Mouse (Mus musculus) embryonic facial prominence, embryonic 12.5 days (tissue): ENCODE data around the gene Nme3. TPM values are rescaled to one million over a fixed set of nuclear protein-coding genes. Genes with fewer than 3 reads are reported as not detected.
A peak's percentile ranks its signal among the peaks of the same experiment; 100 is the strongest.

ENCODE experiments used
- ATAC-seq: fragments of 200-750 bp; cut with Nextera tagmentation; 2 replicates; pipeline ENCODE4 v1.8.0; 2017; ENCODE audit not compliant: insufficient number of reproducible peaks, insufficient read depth, low FRiP score, low TSS enrichment
- H3K27ac ChIP-seq: fragments of 300-500 bp; sonication (generic); 2 replicates; pipeline ENCODE4 v1.5.1; 2016; ENCODE audit warnings: mild to moderate bottlenecking
- H3K27me3 ChIP-seq: fragments of 300-500 bp; sonication (generic); 2 replicates; pipeline ENCODE4 v1.6.1; 2016; ENCODE audit warnings: mild to moderate bottlenecking, moderate library complexity
- H3K36me3 ChIP-seq: fragments of 300-500 bp; sonication (generic); 2 replicates; pipeline ENCODE4 v1.6.1; 2016; ENCODE audit warnings: mild to moderate bottlenecking
- H3K4me1 ChIP-seq: fragments of 300-500 bp; sonication (generic); 2 replicates; pipeline ENCODE4 v1.6.1; 2016
- H3K4me2 ChIP-seq: fragments of 300-500 bp; sonication (generic); replicated peaks from 2 replicates; pipeline ENCODE4 v1.6.1; 2016; ENCODE audit warnings: mild to moderate bottlenecking, moderate library complexity
- H3K4me3 ChIP-seq: fragments of 300-500 bp; sonication (generic); 2 replicates; pipeline ENCODE4 v1.5.1; 2016; ENCODE audit warnings: mild to moderate bottlenecking
- H3K9ac ChIP-seq: fragments of 300-500 bp; sonication (generic); 2 replicates; pipeline ENCODE4 v1.6.1; 2016; ENCODE audit warnings: mild to moderate bottlenecking, moderate library complexity
- H3K9me3 ChIP-seq: fragments of 300-500 bp; sonication (generic); 2 replicates; pipeline ENCODE4 v1.6.1; 2016; ENCODE audit warnings: mild to moderate bottlenecking, moderate library complexity
- WGBS: fragments of 180-500 bp; shearing (Covaris S2); methylation state at CpG from one replicate; pipeline ENCODE4 v1.1.7; 2016; 5-methylcytosine and 5-hydroxymethylcytosine counted together
- polyA plus RNA-seq: library from polyadenylated mRNA; unstranded; fragments of >200 nt; fragmentation: Nextera tagmentation; extraction: Ambion mirVana; gene quantifications from 2 replicates; pipeline ENCODE4 v1.2.1, GENCODE M21; 2016

Nme3 gene
- polyA plus RNA-seq, 1 experiment from 2014 or later, result 44.8 TPM

- Histone ChIP-seq H3K4me3 (no peak overlapping the region), H3K4me1 (no peaks in the 10 kb centered on the region), H3K27ac (no peak overlapping the region), H3K9ac (no peak overlapping the region), H3K36me3 (peaks cover 41% of the 10 kb centered on the region; the same call in 1 of the 2 replicates), H3K27me3 (no peaks in the 10 kb centered on the region), H3K9me3 (no peaks in the 10 kb centered on the region), H3K4me2 (no peak overlapping the region)
- no peak for ATAC-seq
- 89% methylated on average over 8 of the region's 8 CpGs for WGBS
Measured at GRCm38 (mm10) chr17:24860076-24860475, 36.2 kb upstream of the Nme3 start.

- peaks cover 40% of the 10 kb centered on the region; the same call in 1 of the 2 replicates for H3K36me3 ChIP-seq
- H3K4me3 ChIP-seq, result no peak overlapping the region
- no peak overlapping the region for H3K4me2 ChIP-seq
- 88% methylated on average over 3 of the region's 3 CpGs for WGBS
- no peak overlapping the region for H3K9ac ChIP-seq
- ATAC-seq, result no peak
- H3K4me1 ChIP-seq, result no peaks in the 10 kb centered on the region
- no peak overlapping the region for H3K27ac ChIP-seq
- H3K27me3 ChIP-seq, result no peaks in the 10 kb centered on the region
- H3K9me3 ChIP-seq, result no peaks in the 10 kb centered on the region
Measured at GRCm38 (mm10) chr17:24861785-24862184, 34.5 kb upstream of the Nme3 start.

- Histone ChIP-seq H3K27me3 (no peaks in the 10 kb centered on the region), H3K4me2 (no peak within 1 kb of the TSS), H3K9ac (no peak within 1 kb of the TSS), H3K36me3 (peaks cover 28% of the 10 kb centered on the region; the same call in 1 of the 2 replicates), H3K4me3 (no peak within 1 kb of the TSS), H3K9me3 (no peaks in the 10 kb centered on the region), H3K27ac (no peak within 1 kb of the TSS), H3K4me1 (no peaks in the 10 kb centered on the region)
- no peak for ATAC-seq
- WGBS, result 88% methylated on average over 8 of the region's 8 CpGs
Measured at GRCm38 (mm10) chr17:24865776-24866175, 30.5 kb upstream of the Nme3 start, which contains the start of gene Igfals. TSS of gene Igfals (plus strand) at chr17:24865997.

GRCm38 (mm10) chr17:24867914-24868313 is 28.4 kb upstream of the Nme3 start:
- no peaks in the 10 kb centered on the region for H3K9me3 ChIP-seq
- no peak for ATAC-seq
- no peak overlapping the region for H3K4me3 ChIP-seq
- no peaks in the 10 kb centered on the region for H3K4me1 ChIP-seq
- H3K4me2 ChIP-seq, result no peak overlapping the region
- 91% methylated on average over 10 of the region's 10 CpGs for WGBS
- no peak overlapping the region for H3K9ac ChIP-seq
- no peak overlapping the region for H3K27ac ChIP-seq
- no peaks in the 10 kb centered on the region for H3K27me3 ChIP-seq
- peaks cover 11% of the 10 kb centered on the region; the same call in 1 of the 2 replicates for H3K36me3 ChIP-seq

GRCm38 (mm10) chr17:24873695-24874404 is 22.4 kb upstream of the Nme3 start:
- ATAC-seq, result no peak
- H3K9ac ChIP-seq, result no peak overlapping the region
- no peak overlapping the region for H3K4me2 ChIP-seq
- H3K9me3 ChIP-seq, result no peaks in the 10 kb centered on the region
- no peaks in the 10 kb centered on the region for H3K36me3 ChIP-seq
- no peaks in the 10 kb centered on the region for H3K27me3 ChIP-seq
- H3K4me1 ChIP-seq, result no peaks in the 10 kb centered on the region; the same call in 1 of the 2 replicates
- H3K4me3 ChIP-seq, result no peak overlapping the region
- H3K27ac ChIP-seq, result no peak overlapping the region
- WGBS, result 48% methylated on average over 4 of the region's 4 CpGs

GRCm38 (mm10) chr17:24874405-24874745 is 21.9 kb upstream of the Nme3 start:
- no peaks in the 10 kb centered on the region for H3K27me3 ChIP-seq
- H3K4me2 ChIP-seq, result no peak overlapping the region
- no peak overlapping the region for H3K9ac ChIP-seq
- WGBS, result 58% methylated on average over 1 of the region's 1 CpGs
- no peaks in the 10 kb centered on the region; the same call in 1 of the 2 replicates for H3K4me1 ChIP-seq
- no peak overlapping the region for H3K27ac ChIP-seq
- H3K36me3 ChIP-seq, result no peaks in the 10 kb centered on the region
- H3K4me3 ChIP-seq, result no peak overlapping the region
- ATAC-seq, result no peak
- no peaks in the 10 kb centered on the region for H3K9me3 ChIP-seq

GRCm38 (mm10) chr17:24874989-24875388 is 21.3 kb upstream of the Nme3 start:
- no peaks in the 10 kb centered on the region for H3K9me3 ChIP-seq
- WGBS, result 80% methylated on average over 8 of the region's 8 CpGs
- no peaks in the 10 kb centered on the region for H3K36me3 ChIP-seq
- no peak overlapping the region for H3K27ac ChIP-seq
- no peaks in the 10 kb centered on the region for H3K27me3 ChIP-seq
- no peak overlapping the region for H3K9ac ChIP-seq
- H3K4me1 ChIP-seq, result no peaks in the 10 kb centered on the region; the same call in 1 of the 2 replicates
- H3K4me3 ChIP-seq, result no peak overlapping the region
- no peak overlapping the region for H3K4me2 ChIP-seq
- no peak for ATAC-seq

- Histone ChIP-seq H3K9me3 (no peaks in the 10 kb centered on the region), H3K4me1 (peaks cover 3% of the 10 kb centered on the region; the same call in 1 of the 2 replicates), H3K9ac (peak overlapping the region; percentile 31), H3K4me3 (no peak overlapping the region), H3K27me3 (no peaks in the 10 kb centered on the region), H3K36me3 (peaks cover 3% of the 10 kb centered on the region), H3K4me2 (no peak overlapping the region), H3K27ac (no peak overlapping the region; the same call in 1 of the 2 replicates)
- ATAC-seq, result no peak
- 51% methylated on average over 10 of the region's 10 CpGs for WGBS
Measured at GRCm38 (mm10) chr17:24877336-24878116, 18.8 kb upstream of the Nme3 start.

- WGBS, result 31% methylated on average over 5 of the region's 5 CpGs
Measured at GRCm38 (mm10) chr17:24878117-24878397, 18.2 kb upstream of the Nme3 start.

GRCm38 (mm10) chr17:24878531-24878930 is 17.8 kb upstream of the Nme3 start:
- WGBS, result 67% methylated on average over 8 of the region's 8 CpGs
- Histone ChIP-seq H3K9me3 (no peaks in the 10 kb centered on the region), H3K4me2 (no peak overlapping the region), H3K36me3 (peaks cover 14% of the 10 kb centered on the region), H3K27me3 (no peaks in the 10 kb centered on the region), H3K4me1 (peaks cover 3% of the 10 kb centered on the region; the same call in 1 of the 2 replicates), H3K9ac (no peak overlapping the region), H3K27ac (no peak overlapping the region), H3K4me3 (no peak overlapping the region)
- ATAC-seq, result no peak

More at GRCm38 (mm10) chr17:24878117-24878397, 18.2 kb upstream of the Nme3 start:
- Histone ChIP-seq H3K9ac (no peak overlapping the region), H3K4me3 (no peak overlapping the region), H3K4me2 (no peak overlapping the region), H3K27ac (no peak overlapping the region), H3K27me3 (no peaks in the 10 kb centered on the region), H3K4me1 (peaks cover 3% of the 10 kb centered on the region; the same call in 1 of the 2 replicates), H3K36me3 (peaks cover 9% of the 10 kb centered on the region), H3K9me3 (no peaks in the 10 kb centered on the region)
- ATAC-seq, result no peak

- H3K4me3 ChIP-seq, result no peak overlapping the region
Measured at GRCm38 (mm10) chr17:24881738-24882440, 14.4 kb upstream of the Nme3 start.

More at GRCm38 (mm10) chr17:24881738-24882440, 14.4 kb upstream of the Nme3 start:
- Histone ChIP-seq H3K36me3 (peaks cover 17% of the 10 kb centered on the region), H3K4me1 (peaks cover 13% of the 10 kb centered on the region), H3K27ac (no peak overlapping the region), H3K9ac (no peak overlapping the region), H3K9me3 (no peaks in the 10 kb centered on the region), H3K4me2 (no peak overlapping the region), H3K27me3 (no peaks in the 10 kb centered on the region)
- WGBS, result 36% methylated on average over 7 of the region's 7 CpGs
- no peak for ATAC-seq
